9 mouse cellular contexts compared by ENCODE assay signal in the genomic region with DNA sequence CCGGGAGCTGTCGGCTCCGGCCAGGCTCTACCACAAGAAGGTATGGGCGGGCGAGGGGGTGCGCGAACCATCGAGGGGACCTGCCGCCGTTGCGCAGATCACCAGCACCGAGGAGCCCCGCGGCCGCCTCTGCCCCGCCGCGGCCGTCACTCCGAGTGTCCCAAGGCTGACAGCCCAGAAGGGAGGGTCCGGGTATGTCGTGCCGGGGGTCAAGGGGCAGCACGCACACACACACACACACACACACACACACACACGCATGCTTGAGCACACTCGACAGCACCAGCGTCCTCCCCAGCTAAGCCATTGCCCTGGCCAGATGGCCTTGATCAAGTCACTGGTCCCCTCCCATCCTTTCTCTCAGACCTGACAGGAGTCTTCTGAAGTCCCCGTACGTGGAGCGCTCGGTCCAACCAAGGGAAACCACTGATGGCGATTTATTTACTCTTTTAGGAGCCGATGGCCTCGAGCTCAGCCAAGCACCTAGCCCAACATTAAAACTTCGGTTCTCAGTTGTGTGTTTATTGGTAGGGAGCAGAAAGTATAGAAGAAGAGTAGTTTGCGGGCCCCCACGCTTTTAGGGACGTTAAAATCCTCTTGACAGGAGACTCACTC. TPM values are rescaled to one million over a fixed set of nuclear protein-coding genes. Genes with fewer than 3 reads are reported as not detected.
DNase-seq lines count a peak whose midpoint lies in the region; ATAC-seq and TF ChIP-seq lines count a peak whose summit lies in the region.
"Had no signal": no experiment of that assay in that cellular context is flagged by ENCODE, and none has a peak within 500 bp of the region (broad histone marks: within the 10 kb centered on the region; RNA-seq: fewer than 3 reads in every experiment).

No protein-coding gene starts in this region.

- DNase-seq in gastrocnemius, adult 2 months, result no peak
- DNase-seq in gastrocnemius, adult 18-20 months (ENCODE audit: low spot score), result no peak
- DNase-seq in CH12.LX (ENCODE audit: extremely low read depth), result no peak
- DNase-seq in adrenal gland, postnatal 25 days, result no peak
- DNase-seq in gastrocnemius, adult 8-10 months (ENCODE audit: low spot score in 2 of 2), result no peak
- no peak for DNase-seq in frontal cortex, postnatal 14 days (ENCODE audit: low spot score in 2 of 2)

- no peaks in the 10 kb centered on the region for H3K27me3 ChIP-seq in CH12.LX (replicated peaks)
- no peaks in the 10 kb centered on the region for H3K27me3 ChIP-seq in forebrain, embryonic 15.5 days
- no peaks in the 10 kb centered on the region for H3K27me3 ChIP-seq in liver, embryonic 16.5 days (ENCODE audit: control insufficient read depth, insufficient read depth, low read depth, low read length)

- dilution Hi-C loops in CH12.LX (cut with MboI; ENCODE audit: extremely low pct_ligation_motif_present, extremely low pct_unique_long_range_greater_than_20kb, low sequenced_read_pairs), result no loop called here

- peak overlapping the region; percentile 99 for H3K4me2 ChIP-seq in CH12.LX (ENCODE audit: insufficient read depth, low read depth, poor library complexity, severe bottlenecking)
- peak overlapping the region; percentile 97 for H3K4me2 ChIP-seq in forebrain, embryonic 15.5 days (replicated peaks)
- peak overlapping the region; percentile 99 for H3K4me2 ChIP-seq in liver, embryonic 16.5 days (ENCODE audit: low read depth, low read length)

- TF ChIP-seq RAD21 in CH12.LX (IDR thresholded peaks at IDR 0.05; ENCODE audit: low read depth, low read length), result no peak

- peaks cover 48% of the 10 kb centered on the region for H3K79me2 ChIP-seq in CH12.LX (replicated peaks; ENCODE audit: control insufficient read depth, extremely low read depth, insufficient read depth, poor library complexity, severe bottlenecking)

- no peak for TF ChIP-seq POLR2A in CH12.LX (IDR thresholded peaks at IDR 0.05; ENCODE audit: low read depth, low read length)

- H3K36me3 ChIP-seq in CH12.LX (replicated peaks in 1 of 2; ENCODE audit: control insufficient read depth in 1 of 2, insufficient read depth in 1 of 2, low read length in 1 of 2), result peaks cover 33 to 48% of the 10 kb centered on the region in 2 experiments
- H3K36me3 ChIP-seq in forebrain, embryonic 15.5 days, result peaks cover 35% of the 10 kb centered on the region
- peaks cover 19% of the 10 kb centered on the region for H3K36me3 ChIP-seq in liver, embryonic 16.5 days (ENCODE audit: control insufficient read depth, insufficient read depth)

- no peaks in the 10 kb centered on the region for H3K9me3 ChIP-seq in CH12.LX (replicated peaks; ENCODE audit: low read length)
- no peaks in the 10 kb centered on the region for H3K9me3 ChIP-seq in forebrain, embryonic 15.5 days
- H3K9me3 ChIP-seq in liver, embryonic 16.5 days (replicated peaks; ENCODE audit: control insufficient read depth, low read length), result no peaks in the 10 kb centered on the region

- intact Hi-C loops in gastrocnemius, adult 2 months (cut with DNase I), result loop anchor here (1.0 to 5.0 kb wide), 3 partner anchors 36 to 179 kb away; no protein-coding TSS in a partner anchor

- peaks cover 44 to 65% of the 10 kb centered on the region in 2 experiments for H3K4me1 ChIP-seq in CH12.LX (ENCODE audit: control insufficient read depth in 1 of 2, insufficient read depth in 2 of 2)
- H3K4me1 ChIP-seq in forebrain, embryonic 15.5 days, result peaks cover 33% of the 10 kb centered on the region
- peaks cover 27% of the 10 kb centered on the region for H3K4me1 ChIP-seq in liver, embryonic 16.5 days (ENCODE audit: control insufficient read depth, low read depth, low read length)

- no peak; the same call in 1 of the 2 replicates for ATAC-seq in forebrain, embryonic 15.5 days (replicated peaks)
- peak; percentile 12 for ATAC-seq in liver, embryonic 16.5 days (ENCODE audit: low read depth)

- peak overlapping the region; percentile 92 for H3K4me3 ChIP-seq in gastrocnemius, adult 2 months
- H3K4me3 ChIP-seq in CH12.LX (replicated peaks in 1 of 3; ENCODE audit: low read depth in 2 of 3, low read length in 2 of 3, poor library complexity in 1 of 3), result peak overlapping the region; percentile 97 to 100 (median 98)
- peak overlapping the region; percentile 84 for H3K4me3 ChIP-seq in forebrain, embryonic 15.5 days
- H3K4me3 ChIP-seq in liver, embryonic 16.5 days (ENCODE audit: low read depth, low read length), result peak overlapping the region; percentile 95

- no peak for TF ChIP-seq CTCF in gastrocnemius, adult 2 months (IDR thresholded peaks at IDR 0.05)
- no peak for TF ChIP-seq CTCF in CH12.LX (conservative IDR thresholded peaks at IDR 0.05 in 1 of 2, IDR thresholded peaks at IDR 0.05 in 1 of 2; ENCODE audit: low read depth in 2 of 2, low read length in 2 of 2)

- H3K9ac ChIP-seq in CH12.LX (ENCODE audit: insufficient read depth, low read depth), result peak overlapping the region; percentile 84
- peak overlapping the region; percentile 91 for H3K9ac ChIP-seq in forebrain, embryonic 15.5 days (replicated peaks)
- H3K9ac ChIP-seq in liver, embryonic 16.5 days (ENCODE audit: low read depth, low read length), result peak overlapping the region; percentile 84

- WGBS in forebrain, embryonic 15.5 days, result 2% methylated on average over 38 of the region's 38 CpGs
- WGBS in liver, embryonic 16.5 days (ENCODE audit: insufficient replicate concordance), result 1% methylated on average over 34 of the region's 38 CpGs

- in situ Hi-C loops in CH12.LX (cut with MboI; ENCODE audit: low pct_ligation_motif_present, low pct_unique_long_range_greater_than_20kb, low sequenced_read_pairs), result loop anchor here (10.0 kb wide), 1 partner anchor 62 kb away; the partner anchor contains the start of gene Selplg

- no peak for TF ChIP-seq EP300 in CH12.LX (IDR thresholded peaks at IDR 0.05; ENCODE audit: low read length)

- H3K27ac ChIP-seq in gastrocnemius, adult 2 months, result peak overlapping the region; percentile 100
- H3K27ac ChIP-seq in CH12.LX (ENCODE audit: insufficient read depth, low read depth), result peak overlapping the region; percentile 18
- peak overlapping the region; percentile 99 for H3K27ac ChIP-seq in forebrain, embryonic 15.5 days (replicated peaks)
- H3K27ac ChIP-seq in liver, embryonic 16.5 days (ENCODE audit: low read length), result peak overlapping the region; percentile 83

TF ChIP-seq in CH12.LX, 34 proteins besides CTCF, POLR2A, EP300 and RAD21:
- no peak for TF ChIP-seq NRF1 (IDR thresholded peaks at IDR 0.05; ENCODE audit: low read depth, low read length)
- TF ChIP-seq SIN3A (IDR thresholded peaks at IDR 0.05; ENCODE audit: low read length), result no peak
- TF ChIP-seq CHD2 (IDR thresholded peaks at IDR 0.05; ENCODE audit: low read length), result no peak
- TF ChIP-seq TBP (conservative IDR thresholded peaks at IDR 0.05; ENCODE audit: low read depth, low read length), result no peak
- peak; percentile 30; the same call in 1 of the 2 replicates for TF ChIP-seq UBTF (IDR thresholded peaks at IDR 0.05; ENCODE audit: low read depth, low read length)

RNA-seq across cellular contexts. Expression of gene Iscu, which starts 0.5 kb away (rescaled TPM):
- total RNA-seq in gastrocnemius, adult 2 months (2021), result 100 to 1,000 TPM; 142 to 160 TPM
- 100 to 1,000 TPM; 159 to 182 TPM for total RNA-seq in gastrocnemius, adult 18-20 months (2021)
- total RNA-seq in CH12.LX (2012; rRNA removed), result 79.3 and 81.5 TPM in 2 replicates
- 70.6 and 72.1 TPM in 2 replicates for total RNA-seq in CH12.LX (2014; rRNA removed)
- 83.0 and 86.7 TPM in 2 replicates for polyA plus RNA-seq in CH12.LX (2012; ENCODE audit: insufficient read length, low read depth)
- 87.4 and 94.1 TPM in 2 replicates for polyA plus RNA-seq in forebrain, embryonic 15.5 days (2015; fragmentation: Nextera tagmentation; extraction: Ambion mirVana)
- polyA plus RNA-seq in liver, embryonic 16.5 days (2015; fragmentation: Nextera tagmentation; extraction: Ambion mirVana), result 82.4 and 83.7 TPM in 2 replicates
- 708 and 898 TPM in 2 replicates for total RNA-seq in adrenal gland, postnatal 25 days (2021)
- total RNA-seq in gastrocnemius, adult 8-10 months (2022), result 100 to 1,000 TPM; 156 to 185 (median 175) TPM

RNA-seq across cellular contexts. Expression of gene Sart3, which starts 0.7 kb away (rescaled TPM):
- total RNA-seq in gastrocnemius, adult 2 months (2021), result 1 to 10 TPM; 8.0 to 9.2 TPM
- 1 to 10 TPM; 6.8 to 8.3 TPM for total RNA-seq in gastrocnemius, adult 18-20 months (2021)
- total RNA-seq in CH12.LX (2012; rRNA removed), result 66.1 and 67.0 TPM in 2 replicates
- 27.2 and 28.8 TPM in 2 replicates for total RNA-seq in CH12.LX (2014; rRNA removed)
- 104 and 113 TPM in 2 replicates for polyA plus RNA-seq in CH12.LX (2012; ENCODE audit: insufficient read length, low read depth)
- 57.6 and 58.7 TPM in 2 replicates for polyA plus RNA-seq in forebrain, embryonic 15.5 days (2015; fragmentation: Nextera tagmentation; extraction: Ambion mirVana)
- polyA plus RNA-seq in liver, embryonic 16.5 days (2015; fragmentation: Nextera tagmentation; extraction: Ambion mirVana), result 13.9 and 15.7 TPM in 2 replicates
- 45.0 and 50.7 TPM in 2 replicates for total RNA-seq in adrenal gland, postnatal 25 days (2021)
- 1 to 10 TPM; 6.3 to 6.9 (median 6.7) TPM for total RNA-seq in gastrocnemius, adult 8-10 months (2022)

RNA-seq across cellular contexts. Expression of gene Tmem119, which starts 27.3 kb away (rescaled TPM):
- 1 to 10 TPM in 1 of 2 experiments, under 1 TPM in 1; 0.46 to 2.4 TPM for total RNA-seq in gastrocnemius, adult 2 months (2021)
- 1 to 10 TPM in 1 of 2 experiments, under 1 TPM in 1; 0.93 to 1.1 TPM for total RNA-seq in gastrocnemius, adult 18-20 months (2021)
- total RNA-seq in CH12.LX (2012; rRNA removed) (0.30 and 0.46 TPM in 2 replicates), CH12.LX (2014; rRNA removed) (0.55 and 1.0 TPM in 2 replicates)
- 0.97 and 1.5 TPM in 2 replicates for polyA plus RNA-seq in CH12.LX (2012; ENCODE audit: insufficient read length, low read depth)
- 4.9 and 5.1 TPM in 2 replicates for polyA plus RNA-seq in forebrain, embryonic 15.5 days (2015; fragmentation: Nextera tagmentation; extraction: Ambion mirVana)
- polyA plus RNA-seq in liver, embryonic 16.5 days (2015; fragmentation: Nextera tagmentation; extraction: Ambion mirVana), result 3.6 and 4.5 TPM in 2 replicates
- 5.4 and 7.7 TPM in 2 replicates for total RNA-seq in adrenal gland, postnatal 25 days (2021)
- 1 to 10 TPM in 1 of 4 experiments, under 1 TPM in 3; 0.36 to 1.1 (median 0.77) TPM for total RNA-seq in gastrocnemius, adult 8-10 months (2022)

RNA-seq across cellular contexts. Expression of gene Ficd, which starts 37.4 kb away (rescaled TPM):
- total RNA-seq in gastrocnemius, adult 2 months (2021), result 1 to 10 TPM; 7.1 to 7.8 TPM
- total RNA-seq in gastrocnemius, adult 18-20 months (2021), result 1 to 10 TPM; 8.8 to 8.9 TPM
- total RNA-seq in CH12.LX (2012; rRNA removed) (2.4 and 3.4 TPM in 2 replicates), CH12.LX (2014; rRNA removed) (2.0 and 2.5 TPM in 2 replicates)
- 2.2 and 2.4 TPM in 2 replicates for polyA plus RNA-seq in CH12.LX (2012; ENCODE audit: insufficient read length, low read depth)
- polyA plus RNA-seq in forebrain, embryonic 15.5 days (2015; fragmentation: Nextera tagmentation; extraction: Ambion mirVana), result 7.8 and 9.0 TPM in 2 replicates
- 2.5 and 2.6 TPM in 2 replicates for polyA plus RNA-seq in liver, embryonic 16.5 days (2015; fragmentation: Nextera tagmentation; extraction: Ambion mirVana)
- total RNA-seq in adrenal gland, postnatal 25 days (2021), result 10.9 and 16.0 TPM in 2 replicates
- 1 to 10 TPM; 9.6 to 9.8 (median 9.7) TPM for total RNA-seq in gastrocnemius, adult 8-10 months (2022)

RNA-seq across cellular contexts. Expression of gene 1700069L16Rik, which starts 48.4 kb away (rescaled TPM):
- not detected for total RNA-seq in gastrocnemius, adult 2 months (2021)
- total RNA-seq in gastrocnemius, adult 18-20 months (2021), result not detected
- total RNA-seq in CH12.LX (2012; rRNA removed) (not detected in 2 replicates), CH12.LX (2014; rRNA removed) (not detected in 2 replicates)
- polyA plus RNA-seq in CH12.LX (2012; ENCODE audit: insufficient read length, low read depth), result not detected in 2 replicates
- polyA plus RNA-seq in forebrain, embryonic 15.5 days (2015; fragmentation: Nextera tagmentation; extraction: Ambion mirVana), result not detected in 2 replicates
- polyA plus RNA-seq in liver, embryonic 16.5 days (2015; fragmentation: Nextera tagmentation; extraction: Ambion mirVana), result not detected in 2 replicates
- not detected in 2 replicates for total RNA-seq in adrenal gland, postnatal 25 days (2021)
- total RNA-seq in gastrocnemius, adult 8-10 months (2022), result not detected
- total RNA-seq: hematopoietic stem cell, adult 5-6 weeks had no signal

Comparison
In these comparisons a context has a peak if more than half of its experiments do, and no peak if none do; other contexts are left out.
1. H3K27ac ChIP-seq: peak in every context shown above with its lines; median percentile 100 in gastrocnemius, adult 2 months; 99 in forebrain, embryonic 15.5 days; 83 in liver, embryonic 16.5 days; 18 in CH12.LX.